Mouse (Mus musculus) embryonic facial prominence, embryonic 12.5 days (tissue): ENCODE data around the gene Scgb1b30. TPM values are rescaled to one million over a fixed set of nuclear protein-coding genes. Genes with fewer than 3 reads are reported as not detected.
"Not testable (repeated sequence)": the region's sequence is repeated elsewhere in the genome, so short reads cannot be mapped to it uniquely, and the experiment has no call there.

Experiments
- ATAC-seq: fragments of 200-750 bp; cut with Nextera tagmentation; 2 replicates; pipeline ENCODE4 v1.8.0; 2017; ENCODE audit not compliant: insufficient number of reproducible peaks, insufficient read depth, low FRiP score, low TSS enrichment
- H3K27ac ChIP-seq: fragments of 300-500 bp; sonication (generic); 2 replicates; pipeline ENCODE4 v1.5.1; 2016; ENCODE audit warnings: mild to moderate bottlenecking
- H3K27me3 ChIP-seq: fragments of 300-500 bp; sonication (generic); 2 replicates; pipeline ENCODE4 v1.6.1; 2016; ENCODE audit warnings: mild to moderate bottlenecking, moderate library complexity
- H3K36me3 ChIP-seq: fragments of 300-500 bp; sonication (generic); 2 replicates; pipeline ENCODE4 v1.6.1; 2016; ENCODE audit warnings: mild to moderate bottlenecking
- H3K4me1 ChIP-seq: fragments of 300-500 bp; sonication (generic); 2 replicates; pipeline ENCODE4 v1.6.1; 2016
- H3K4me2 ChIP-seq: fragments of 300-500 bp; sonication (generic); replicated peaks from 2 replicates; pipeline ENCODE4 v1.6.1; 2016; ENCODE audit warnings: mild to moderate bottlenecking, moderate library complexity
- H3K4me3 ChIP-seq: fragments of 300-500 bp; sonication (generic); 2 replicates; pipeline ENCODE4 v1.5.1; 2016; ENCODE audit warnings: mild to moderate bottlenecking
- H3K9ac ChIP-seq: fragments of 300-500 bp; sonication (generic); 2 replicates; pipeline ENCODE4 v1.6.1; 2016; ENCODE audit warnings: mild to moderate bottlenecking, moderate library complexity
- H3K9me3 ChIP-seq: fragments of 300-500 bp; sonication (generic); 2 replicates; pipeline ENCODE4 v1.6.1; 2016; ENCODE audit warnings: mild to moderate bottlenecking, moderate library complexity
- WGBS: fragments of 180-500 bp; shearing (Covaris S2); methylation state at CpG from one replicate; pipeline ENCODE4 v1.1.7; 2016; 5-methylcytosine and 5-hydroxymethylcytosine counted together
- polyA plus RNA-seq: library from polyadenylated mRNA; unstranded; fragments of >200 nt; fragmentation: Nextera tagmentation; extraction: Ambion mirVana; gene quantifications from 2 replicates; pipeline ENCODE4 v1.2.1, GENCODE M21; 2016

The Scgb1b30 gene
- polyA plus RNA-seq: not detected in 2 replicates

GRCm38 (mm10) chr7:34094911-34095481, at the start of gene Scgb1b30:
TSS of gene Scgb1b30 (plus strand) at chr7:34095431.
- WGBS: 83% methylated on average over 3 of the region's 3 CpGs
- Histone ChIP-seq H3K27me3 (no peaks in the 10 kb centered on the region), H3K4me3 (no peak within 1 kb of the TSS), H3K4me1 (no peaks in the 10 kb centered on the region), H3K9ac (no peak within 1 kb of the TSS), H3K4me2 (no peak within 1 kb of the TSS), H3K27ac (no peak within 1 kb of the TSS), H3K36me3 (no peaks in the 10 kb centered on the region), H3K9me3 (peaks cover 21% of the 10 kb centered on the region; the same call in 1 of the 2 replicates)
- ATAC-seq: no peak

DNA sequence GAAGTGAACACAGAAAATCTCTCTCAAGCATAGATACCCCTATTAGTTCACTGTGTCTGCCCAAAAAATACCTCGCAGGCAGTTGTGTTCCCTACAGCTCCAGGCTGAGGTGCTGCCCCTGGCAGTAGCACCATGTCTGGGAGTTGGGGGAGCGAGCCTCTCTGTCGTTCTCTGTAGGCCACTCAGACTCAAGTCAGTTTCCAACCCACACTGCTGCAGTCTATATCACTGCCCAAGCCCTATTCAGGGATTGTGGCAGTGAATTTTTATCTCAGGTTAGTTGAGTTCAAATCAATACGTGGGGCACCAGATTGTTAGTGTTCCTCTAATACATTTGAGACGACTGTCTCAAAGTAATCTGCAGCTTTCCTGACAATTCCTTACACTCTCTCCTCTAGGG, 27.1 kb upstream of the Scgb1b30 start:
- 78% methylated on average over 5 of the region's 5 CpGs for WGBS
- not testable (repeated sequence) for H3K4me3 ChIP-seq, ATAC-seq

GRCm38 (mm10) chr7:34100002-34100401, 4.8 kb downstream of the Scgb1b30 start:
- H3K9ac ChIP-seq: no peak overlapping the region
- 70% methylated on average over 2 of the region's 2 CpGs for WGBS
- no peak overlapping the region for H3K4me3 ChIP-seq
- no peaks in the 10 kb centered on the region for H3K27me3 ChIP-seq
- H3K4me2 ChIP-seq: no peak overlapping the region
- peaks cover 16% of the 10 kb centered on the region; the same call in 1 of the 2 replicates for H3K9me3 ChIP-seq
- ATAC-seq: no peak
- no peaks in the 10 kb centered on the region for H3K36me3 ChIP-seq
- no peaks in the 10 kb centered on the region for H3K4me1 ChIP-seq
- H3K27ac ChIP-seq: no peak overlapping the region

More for the DNA sequence above, 27.1 kb upstream of the Scgb1b30 start:
- H3K9me3 ChIP-seq, H3K27ac ChIP-seq, H3K36me3 ChIP-seq, H3K4me1 ChIP-seq, H3K4me2 ChIP-seq, H3K9ac ChIP-seq, H3K27me3 ChIP-seq: not testable (repeated sequence)

DNA sequence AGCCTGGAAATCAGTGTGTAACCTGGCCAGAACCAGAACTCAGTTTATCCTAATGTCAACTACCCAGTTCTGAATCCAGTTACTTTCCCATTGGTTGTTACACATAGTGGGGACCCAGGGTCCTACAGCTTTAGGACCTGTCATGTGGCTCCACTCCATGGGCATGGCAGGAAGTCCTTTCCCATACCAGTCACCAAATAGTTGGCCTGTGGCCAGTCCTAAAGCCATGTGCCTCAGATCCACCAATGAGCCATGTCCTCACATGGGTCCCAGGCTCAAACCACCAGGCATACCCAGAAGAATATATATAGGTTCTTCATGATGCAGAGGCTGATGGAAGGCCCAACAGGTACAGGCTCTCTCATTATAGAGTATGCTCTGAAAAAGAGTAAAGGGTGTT, 6.0 kb downstream of the Scgb1b30 start:
- no peak overlapping the region for H3K9ac ChIP-seq
- H3K4me1 ChIP-seq: no peaks in the 10 kb centered on the region
- H3K27me3 ChIP-seq: no peaks in the 10 kb centered on the region
- ATAC-seq: no peak
- no peak overlapping the region for H3K27ac ChIP-seq
- no peak overlapping the region for H3K4me3 ChIP-seq
- H3K36me3 ChIP-seq: no peaks in the 10 kb centered on the region
- H3K9me3 ChIP-seq: peaks cover 9% of the 10 kb centered on the region; the same call in 1 of the 2 replicates
- no peak overlapping the region for H3K4me2 ChIP-seq

- H3K27me3 ChIP-seq: no peaks in the 10 kb centered on the region
- ATAC-seq: 0 out of 2 replicates have a peak, but pooled peaks have one; percentile 42
- H3K4me3 ChIP-seq: no peak overlapping the region
- no peaks in the 10 kb centered on the region for H3K9me3 ChIP-seq
- no peaks in the 10 kb centered on the region for H3K4me1 ChIP-seq
- H3K27ac ChIP-seq: no peak overlapping the region
- no peak overlapping the region for H3K4me2 ChIP-seq
- WGBS: 81% methylated on average over 5 of the region's 5 CpGs
- no peak overlapping the region for H3K9ac ChIP-seq
- H3K36me3 ChIP-seq: peaks cover 33% of the 10 kb centered on the region
Observed at GRCm38 (mm10) chr7:34109190-34109589, 14.0 kb downstream of the Scgb1b30 start.

DNA sequence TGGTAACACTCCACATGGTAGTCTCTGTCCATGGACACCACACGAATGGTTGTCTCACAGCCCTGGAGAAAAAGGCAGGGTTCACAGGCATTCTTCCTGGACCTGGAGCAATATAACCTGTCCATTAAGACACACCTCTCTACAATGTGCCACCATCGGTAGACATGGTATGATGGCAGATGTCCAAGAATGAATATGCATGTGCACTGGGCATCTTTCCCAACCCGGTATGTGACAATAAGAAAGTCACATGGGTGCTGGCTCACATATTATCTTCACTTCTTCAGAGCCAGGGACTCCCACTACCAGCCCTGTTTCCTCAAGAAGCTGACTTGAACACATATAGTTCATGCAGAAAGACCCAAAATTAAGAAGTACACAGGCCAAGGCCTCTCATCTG, 21.4 kb downstream of the Scgb1b30 start:
- no peaks in the 10 kb centered on the region for H3K9me3 ChIP-seq
- WGBS: 96% methylated on average over 3 of the region's 3 CpGs
- no peak overlapping the region for H3K27ac ChIP-seq
- ATAC-seq: no peak
- no peak overlapping the region for H3K4me2 ChIP-seq
- H3K27me3 ChIP-seq: no peaks in the 10 kb centered on the region
- H3K4me1 ChIP-seq: 0 out of 2 replicates have a peak, but pooled peaks cover 5% of the 10 kb centered on the region
- no peak overlapping the region for H3K4me3 ChIP-seq
- H3K36me3 ChIP-seq: peaks cover 66% of the 10 kb centered on the region
- H3K9ac ChIP-seq: no peak overlapping the region

GRCm38 (mm10) chr7:34120636-34121035, 25.4 kb downstream of the Scgb1b30 start:
- not testable (repeated sequence) for H3K4me3 ChIP-seq, H3K4me1 ChIP-seq, H3K9me3 ChIP-seq, H3K4me2 ChIP-seq, ATAC-seq, H3K9ac ChIP-seq, H3K27me3 ChIP-seq
- 10% methylated on average over 1 of the region's 1 CpGs for WGBS
- Histone ChIP-seq H3K27ac (peak overlapping the region; percentile 60; the same call in 1 of the 2 replicates), H3K36me3 (peaks cover 35% of the 10 kb centered on the region)

GRCm38 (mm10) chr7:34122987-34123720, 27.9 kb downstream of the Scgb1b30 start:
- peaks cover 6% of the 10 kb centered on the region; the same call in 1 of the 2 replicates for H3K9me3 ChIP-seq
- 0 out of 2 replicates have a peak, but pooled peaks cover 5% of the 10 kb centered on the region for H3K4me1 ChIP-seq
- WGBS: 70% methylated on average over 6 of the region's 6 CpGs
- H3K9ac ChIP-seq: no peak overlapping the region
- no peaks in the 10 kb centered on the region for H3K27me3 ChIP-seq
- no peak overlapping the region for H3K27ac ChIP-seq
- H3K4me2 ChIP-seq: no peak overlapping the region
- peaks cover 19% of the 10 kb centered on the region for H3K36me3 ChIP-seq
- no peak for ATAC-seq
- no peak overlapping the region for H3K4me3 ChIP-seq

DNA sequence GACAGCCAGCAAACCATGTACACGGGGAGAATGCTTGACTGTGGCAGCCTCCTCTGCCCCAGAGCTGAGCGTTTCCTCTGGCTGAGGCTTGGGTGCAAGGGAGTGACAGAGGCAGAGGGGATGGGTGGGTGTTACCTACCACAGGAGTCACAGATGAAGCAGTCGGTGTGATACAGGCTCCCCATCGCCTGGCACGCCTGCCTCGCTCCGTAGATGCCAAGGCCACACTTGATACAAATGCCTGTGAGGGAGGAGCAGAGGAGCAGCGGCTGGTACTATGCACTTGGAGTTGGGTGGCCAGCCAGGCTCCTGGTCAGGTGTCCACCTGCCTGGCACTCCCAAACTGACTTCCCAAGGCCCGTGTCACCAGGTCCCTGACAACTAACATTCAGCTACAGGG, 30.1 kb downstream of the Scgb1b30 start:
- H3K36me3 ChIP-seq: peaks cover 12% of the 10 kb centered on the region

DNA sequence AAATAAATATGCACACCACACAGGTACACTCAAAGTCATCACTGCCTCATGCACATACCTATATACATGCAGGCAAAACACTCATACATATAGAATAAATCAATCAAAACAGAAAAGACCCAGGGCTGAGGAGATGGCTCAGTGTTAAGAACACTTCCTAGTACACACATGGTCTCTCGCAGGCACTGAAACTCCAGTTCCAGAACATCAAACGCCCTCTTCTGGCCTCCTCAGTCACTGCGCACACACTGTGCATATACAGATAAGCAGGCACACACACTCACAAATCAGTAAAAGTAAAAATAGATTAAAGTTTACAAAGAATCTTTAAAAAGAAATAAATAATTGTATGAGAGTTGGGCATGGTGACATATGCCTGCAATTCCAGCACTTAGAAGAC, 31.1 kb downstream of the Scgb1b30 start:
- peaks cover 12% of the 10 kb centered on the region for H3K36me3 ChIP-seq

More for the DNA sequence above, 30.1 kb downstream of the Scgb1b30 start:
- no peak for ATAC-seq
- Histone ChIP-seq H3K4me1 (0 out of 2 replicates have a peak, but pooled peaks cover 4% of the 10 kb centered on the region), H3K4me3 (no peak overlapping the region), H3K27me3 (no peaks in the 10 kb centered on the region), H3K9me3 (peaks cover 6% of the 10 kb centered on the region; the same call in 1 of the 2 replicates), H3K4me2 (no peak overlapping the region), H3K27ac (no peak overlapping the region), H3K9ac (no peak overlapping the region)
- WGBS: 88% methylated on average over 9 of the region's 9 CpGs

DNA sequence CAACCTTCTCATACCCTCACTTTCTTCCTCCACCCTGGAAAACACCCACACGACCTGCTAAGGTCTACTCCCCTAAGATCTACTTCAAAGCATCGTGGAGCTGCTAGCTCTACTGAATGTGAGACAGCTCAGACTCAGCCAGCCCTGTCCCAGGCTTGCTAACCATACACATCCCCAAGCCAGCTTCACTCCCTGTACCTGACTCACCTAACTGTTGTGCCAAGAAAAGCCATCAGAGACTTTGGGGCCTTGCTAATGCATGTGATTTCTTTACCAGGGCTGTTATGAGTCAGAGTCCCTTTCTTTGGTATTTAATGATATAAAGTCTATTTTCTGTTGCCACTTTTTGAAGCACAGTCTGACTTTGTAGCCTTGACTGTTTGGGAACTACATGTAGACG, 35.9 kb downstream of the Scgb1b30 start:
- no peak for ATAC-seq
- Histone ChIP-seq H3K27me3 (no peaks in the 10 kb centered on the region), H3K9ac (no peak overlapping the region), H3K27ac (no peak overlapping the region), H3K36me3 (peaks cover 9% of the 10 kb centered on the region), H3K9me3 (peaks cover 6% of the 10 kb centered on the region; the same call in 1 of the 2 replicates), H3K4me1 (peaks cover 26% of the 10 kb centered on the region), H3K4me3 (no peak overlapping the region), H3K4me2 (peak overlapping the region; percentile 59)
- 76% methylated on average over 3 of the region's 3 CpGs for WGBS

More for the DNA sequence above, 31.1 kb downstream of the Scgb1b30 start:
- no peak for ATAC-seq
- peaks cover 10% of the 10 kb centered on the region for H3K4me1 ChIP-seq
- 82% methylated on average over 3 of the region's 3 CpGs for WGBS
- no peaks in the 10 kb centered on the region for H3K27me3 ChIP-seq
- H3K9ac ChIP-seq: no peak overlapping the region
- no peak overlapping the region for H3K4me2 ChIP-seq
- H3K27ac ChIP-seq: no peak overlapping the region
- peaks cover 6% of the 10 kb centered on the region; the same call in 1 of the 2 replicates for H3K9me3 ChIP-seq
- H3K4me3 ChIP-seq: no peak overlapping the region

DNA sequence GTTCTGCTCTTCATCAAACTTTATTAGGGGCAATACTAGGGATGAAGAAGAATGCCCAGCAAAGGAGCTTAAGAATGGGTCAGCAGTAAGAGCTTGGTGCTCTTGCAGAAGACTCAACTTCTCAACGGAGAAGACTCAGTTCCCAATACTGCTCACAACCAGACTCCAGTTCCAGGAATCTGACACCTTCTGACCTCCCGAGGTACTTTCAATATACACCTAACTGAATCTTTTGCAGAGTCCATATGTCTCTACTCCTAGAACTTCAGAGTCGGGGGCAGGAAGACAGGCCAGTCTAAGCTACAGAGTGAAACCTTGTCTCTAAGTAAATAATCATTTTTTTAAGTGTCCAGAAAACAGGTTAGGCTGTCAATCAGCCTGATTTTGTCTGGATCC, 36.7 kb downstream of the Scgb1b30 start:
- peaks cover 6% of the 10 kb centered on the region; the same call in 1 of the 2 replicates for H3K9me3 ChIP-seq
- peak overlapping the region; percentile 59 for H3K4me2 ChIP-seq
- H3K27ac ChIP-seq: no peak overlapping the region; the same call in 1 of the 2 replicates
- 7% methylated on average over 3 of the region's 3 CpGs for WGBS
- H3K36me3 ChIP-seq: peaks cover 7% of the 10 kb centered on the region
- H3K27me3 ChIP-seq: no peaks in the 10 kb centered on the region
- 0 out of 2 replicates have a peak, but pooled peaks have one; percentile 29 for ATAC-seq
- peaks cover 26% of the 10 kb centered on the region for H3K4me1 ChIP-seq
- H3K4me3 ChIP-seq: peak overlapping the region; percentile 88
- peak overlapping the region; percentile 97 for H3K9ac ChIP-seq
